ENCODE assay signal across 1 mouse cellular context in the genomic region with DNA sequence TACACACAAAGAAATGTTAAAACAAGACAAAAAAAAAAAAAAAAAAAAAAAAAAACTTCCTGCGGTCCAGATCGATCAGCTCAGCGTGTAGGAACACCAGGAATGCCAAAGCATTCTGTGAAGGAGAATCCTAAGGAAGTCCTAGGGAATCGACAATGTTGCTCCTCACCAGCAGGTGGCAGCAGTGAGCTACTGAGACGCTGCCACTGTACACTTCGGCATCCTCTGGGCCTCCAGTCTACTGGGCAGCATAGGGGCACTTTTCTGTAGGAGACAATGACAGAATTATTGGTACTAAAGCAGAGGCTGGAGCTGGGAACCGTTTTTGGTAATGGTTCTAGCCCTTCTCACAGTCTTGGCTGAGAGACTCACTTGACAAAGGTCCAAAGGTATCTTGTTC.
TF ChIP-seq lines count a peak whose summit lies in the region.

No protein-coding gene starts in this region.

TF ChIP-seq in C2C12, 6 proteins besides CTCF, POLR2A, EP300 and RAD21:
- TF ChIP-seq MYOD1 (IDR thresholded peaks at IDR 0.05; ENCODE audit: control insufficient read depth, insufficient read length, low read depth) = no peak
- peak; percentile 43 for TF ChIP-seq MAX (IDR thresholded peaks at IDR 0.05)
- no peak for TF ChIP-seq FOSL1 (IDR thresholded peaks at IDR 0.05; ENCODE audit: insufficient read depth, low read length, poor library complexity, severe bottlenecking)
- TF ChIP-seq USF1 (IDR thresholded peaks at IDR 0.05; ENCODE audit: low read depth) = no peak
- TF ChIP-seq MYOG (IDR thresholded peaks at IDR 0.05; ENCODE audit: control insufficient read depth, extremely low read depth, insufficient read length) = no peak
- no peak for TF ChIP-seq CEBPB (IDR thresholded peaks at IDR 0.05; ENCODE audit: low read depth)
TF ChIP-seq in C2C12: peak in this region for 1.
